Mouse (Mus musculus) liver, adult 10 weeks (tissue): ENCODE data around the gene Qk. TPM values are rescaled to one million over a fixed set of nuclear protein-coding genes. Genes with fewer than 3 reads are reported as not detected.

Experiments used
- polyA plus RNA-seq: library from polyadenylated mRNA; stranded (reverse); fragments of 350-450 nt; fragmentation: Illumina TruSeq; extraction: RNeasy Lipid Tissue Mini Kit (QIAGEN cat#74804); gene quantifications from one replicate; pipeline ENCODE4 v1.2.3, GENCODE M21; 2014; ENCODE audit warnings: low read depth, low replicate concordance

Gene Qk
- polyA plus RNA-seq = 61.8 TPM

GRCm38 (mm10) chr17:10319685-10320455 is at the start of gene Qk:
TSS of gene Qk (minus strand) at chr17:10319854.

